Mouse (Mus musculus) layer of hippocampus, postnatal 36 days (tissue): ENCODE measurements around the gene Pccb. TPM values are rescaled to one million over a fixed set of nuclear protein-coding genes. Genes with fewer than 3 reads are reported as not detected.
A peak's percentile ranks its signal among the peaks of the same experiment; 100 is the strongest.

ENCODE experiments used
- DNase-seq, 2 experiments: peaks; one replicate each; pipeline ENCODE4 v3.0.0; 2022
- total RNA-seq, 2 experiments: library from RNA; stranded (reverse); gene quantifications; 2 replicates each; pipeline ENCODE4 v1.2.3; 2021

Pccb gene
- total RNA-seq: 10 to 100 TPM; 43.0 to 43.3 TPM

DNA sequence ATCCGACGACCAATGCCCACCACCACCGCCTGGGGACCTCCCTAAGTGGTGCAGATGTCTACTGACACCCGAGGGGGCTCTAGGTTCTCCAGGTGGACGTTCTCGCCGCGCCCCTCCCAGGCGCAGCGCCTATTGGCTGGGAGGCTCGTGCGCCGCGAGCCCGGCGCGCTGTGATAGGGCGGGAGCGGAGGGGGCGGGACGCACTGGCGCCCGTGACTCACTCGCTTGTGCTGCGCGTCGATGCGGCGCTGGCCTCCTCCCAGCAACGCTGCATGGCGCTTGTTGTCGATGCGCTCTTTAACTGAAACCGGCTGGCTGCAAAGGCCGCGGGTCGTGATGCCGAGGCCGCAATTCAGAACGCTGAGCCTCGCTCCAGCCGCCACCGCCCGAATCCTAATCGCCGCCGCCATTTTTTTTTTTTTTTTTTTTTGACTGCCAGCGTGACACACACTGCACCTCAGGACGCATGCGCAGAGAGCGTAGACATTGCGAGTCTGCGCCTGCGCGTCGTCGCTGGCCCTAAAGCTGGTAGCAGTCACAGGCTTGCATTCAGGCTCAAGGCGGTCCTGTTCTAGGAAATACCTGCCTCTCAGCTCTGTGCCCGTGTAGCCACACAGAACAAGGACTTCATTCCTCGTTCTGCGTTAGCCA, at the start of gene Pccb:
Pccb (minus strand) TSS at position 451 of the 651 bp plus-strand sequence.
- DNase-seq: peak; percentile 91 to 92

DNA sequence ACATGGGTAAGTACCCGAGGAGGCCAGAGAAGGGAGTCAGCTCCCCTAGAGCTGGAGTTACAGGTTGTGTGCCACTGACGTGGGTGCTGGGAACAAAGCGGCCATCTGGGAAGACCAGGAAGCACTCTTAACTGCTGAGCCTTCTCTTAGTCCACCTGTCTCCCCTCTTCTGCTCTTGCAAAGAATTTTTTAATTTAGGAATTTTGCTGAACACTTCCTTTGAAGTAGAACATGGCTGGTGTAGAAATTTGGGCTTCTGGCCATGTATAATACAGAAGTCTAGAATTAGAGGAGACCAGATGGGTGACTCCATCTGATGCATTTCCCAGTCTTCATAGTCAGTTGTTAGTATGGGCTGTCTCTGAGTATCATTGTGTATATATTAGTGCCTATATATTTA, 49.0 kb upstream of the Pccb start:
- peak in 1 of 2 experiments; percentile 37 for DNase-seq

DNA sequence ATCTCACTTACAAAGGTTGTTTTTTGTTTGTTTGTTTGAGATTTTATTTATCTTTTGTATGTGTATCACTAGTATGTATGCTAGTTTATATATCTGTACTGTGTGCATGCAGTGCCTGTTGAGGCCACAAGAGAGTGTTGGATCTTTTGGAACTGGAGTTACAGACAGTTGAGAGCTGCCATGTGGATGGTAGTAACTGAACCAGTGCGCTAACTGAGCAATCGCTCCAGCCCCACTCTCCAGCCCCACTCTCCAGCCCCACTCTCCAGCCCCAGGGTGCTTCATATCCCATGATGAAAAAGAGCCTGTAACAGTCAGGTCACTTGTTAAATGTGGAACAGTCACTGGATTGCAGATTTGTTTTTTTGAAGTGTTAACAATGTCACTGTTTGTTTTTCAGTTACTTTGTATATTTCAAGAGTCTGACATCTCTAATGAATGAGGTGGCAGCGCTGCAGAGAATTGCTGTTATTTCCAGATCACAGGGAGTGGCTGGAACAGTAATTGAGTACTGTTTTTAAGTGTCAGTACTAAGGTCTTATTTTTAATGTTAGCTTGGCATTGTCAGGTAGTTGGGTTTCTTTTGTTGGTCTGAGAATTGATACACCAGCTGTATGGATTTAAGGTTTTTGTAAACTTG, 45.5 kb upstream of the Pccb start:
- no peak for DNase-seq

DNA sequence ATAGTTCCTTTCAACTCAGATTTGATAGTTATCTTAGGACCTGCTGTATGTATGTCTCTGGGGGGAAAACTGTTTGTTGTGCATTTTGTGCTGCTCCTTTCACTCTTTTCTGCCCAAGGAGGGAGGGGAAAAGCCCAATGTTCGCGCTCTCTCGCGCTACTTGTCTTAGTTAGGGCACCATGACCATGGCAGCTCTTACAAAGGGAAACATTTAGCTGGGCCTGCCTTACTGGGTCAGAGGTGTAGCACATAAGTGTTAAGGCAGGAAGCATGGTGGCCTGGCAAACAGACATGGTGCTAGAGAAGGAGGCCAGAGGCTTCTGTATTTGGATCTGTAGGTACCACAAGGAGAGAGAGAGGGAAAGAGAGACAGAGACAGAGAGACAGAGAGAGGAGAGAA, 43.9 kb upstream of the Pccb start:
- no peak for DNase-seq

DNA sequence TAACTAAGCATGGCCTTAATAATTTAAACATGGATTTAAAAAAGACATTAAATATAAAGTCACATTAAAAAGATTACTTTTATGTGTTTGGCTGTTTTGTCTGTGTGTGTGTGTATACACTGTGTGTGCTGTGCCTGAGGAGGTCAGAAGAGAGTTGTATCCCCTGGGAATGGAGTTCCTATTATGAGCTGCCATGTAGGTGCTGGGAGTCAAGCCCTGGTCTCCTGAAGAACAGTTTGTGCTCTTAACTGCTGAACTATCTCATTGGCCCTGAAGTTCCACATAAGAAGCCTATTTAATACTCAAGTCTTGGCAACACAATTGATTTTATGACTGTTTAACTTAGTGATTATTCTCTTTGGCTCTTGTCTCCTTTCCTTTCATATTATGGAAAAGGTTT, 42.8 kb upstream of the Pccb start:
- no peak for DNase-seq

DNA sequence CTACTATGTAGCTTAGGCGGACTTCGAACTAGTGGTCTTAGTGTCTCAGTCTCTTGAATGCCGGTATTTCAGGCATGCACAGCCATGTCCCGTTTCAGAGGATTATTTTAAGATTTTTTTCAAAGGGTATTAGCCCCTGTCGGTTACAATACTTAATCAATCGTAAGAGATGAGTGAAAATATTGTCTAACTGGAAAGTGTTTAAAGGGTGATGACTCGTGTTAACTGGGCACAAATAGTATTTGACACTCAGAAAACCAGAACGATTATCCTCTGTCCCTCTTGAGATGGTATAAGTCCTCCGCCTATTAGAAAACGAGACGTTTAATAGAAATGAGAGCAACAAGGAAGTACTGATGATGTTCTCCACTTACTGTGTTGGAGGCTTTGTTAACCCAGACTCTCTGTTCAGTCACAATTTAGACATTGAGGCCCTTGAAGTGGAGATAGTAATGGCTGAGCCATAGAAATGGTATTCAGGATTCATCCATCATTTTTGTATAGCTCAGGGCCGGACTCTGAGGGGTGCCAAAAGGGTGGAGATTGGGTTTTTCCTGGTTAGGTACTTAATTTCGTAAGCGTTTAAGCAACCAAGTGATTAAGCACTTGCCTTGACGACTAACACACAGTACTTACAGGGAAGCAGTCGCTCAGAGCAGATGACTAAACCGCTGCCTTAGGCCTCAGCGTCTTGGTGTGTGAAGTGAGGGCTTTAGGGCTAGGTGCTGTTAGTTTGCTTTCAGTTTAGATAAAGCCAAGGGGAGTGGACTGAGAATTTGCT, 41.6 kb upstream of the Pccb start:
- DNase-seq: no peak

DNA sequence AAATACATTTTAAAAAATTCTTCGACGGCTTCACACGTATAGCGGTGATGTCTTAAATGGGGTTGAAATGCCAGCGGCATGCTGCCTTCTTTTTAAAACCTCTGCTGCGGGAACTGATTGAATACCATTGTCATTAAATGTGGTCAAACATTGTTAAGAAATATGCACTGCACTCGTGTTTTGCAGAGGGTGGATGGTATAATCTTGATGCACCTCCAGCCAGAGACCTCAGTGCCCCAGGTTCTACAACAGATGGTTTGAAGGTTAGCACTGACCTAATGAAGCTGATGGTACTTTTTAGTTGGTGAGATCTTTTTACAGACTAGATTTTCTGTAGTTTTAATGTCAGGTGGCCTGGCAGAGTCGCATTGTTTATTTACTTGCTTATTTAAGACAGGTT, 41.0 kb upstream of the Pccb start:
- no peak for DNase-seq

DNA sequence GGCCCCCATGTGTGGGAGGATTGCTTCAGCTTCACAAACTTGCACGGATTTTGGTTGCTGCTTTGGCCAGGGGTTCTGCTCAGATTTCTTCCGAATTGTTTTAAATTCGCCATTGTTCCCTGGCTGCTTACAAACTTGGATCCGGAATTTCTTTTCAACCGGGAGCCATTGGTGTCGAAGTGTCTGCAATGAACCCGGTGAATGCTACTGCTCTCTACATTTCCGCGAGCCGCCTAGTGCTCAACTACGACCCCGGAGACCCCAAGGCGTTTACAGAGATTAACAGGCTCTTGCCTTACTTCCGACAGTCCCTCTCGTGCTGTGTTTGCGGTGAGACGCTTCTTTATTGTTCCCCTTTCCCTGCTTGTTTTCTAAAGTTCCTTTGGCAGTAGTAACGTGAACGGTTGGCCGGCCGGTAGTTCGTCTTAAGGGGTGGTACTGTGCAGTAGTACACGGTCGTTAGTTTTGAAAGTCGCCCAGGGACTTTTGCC, 40.4 kb upstream of the Pccb start:
- DNase-seq: no peak

DNA sequence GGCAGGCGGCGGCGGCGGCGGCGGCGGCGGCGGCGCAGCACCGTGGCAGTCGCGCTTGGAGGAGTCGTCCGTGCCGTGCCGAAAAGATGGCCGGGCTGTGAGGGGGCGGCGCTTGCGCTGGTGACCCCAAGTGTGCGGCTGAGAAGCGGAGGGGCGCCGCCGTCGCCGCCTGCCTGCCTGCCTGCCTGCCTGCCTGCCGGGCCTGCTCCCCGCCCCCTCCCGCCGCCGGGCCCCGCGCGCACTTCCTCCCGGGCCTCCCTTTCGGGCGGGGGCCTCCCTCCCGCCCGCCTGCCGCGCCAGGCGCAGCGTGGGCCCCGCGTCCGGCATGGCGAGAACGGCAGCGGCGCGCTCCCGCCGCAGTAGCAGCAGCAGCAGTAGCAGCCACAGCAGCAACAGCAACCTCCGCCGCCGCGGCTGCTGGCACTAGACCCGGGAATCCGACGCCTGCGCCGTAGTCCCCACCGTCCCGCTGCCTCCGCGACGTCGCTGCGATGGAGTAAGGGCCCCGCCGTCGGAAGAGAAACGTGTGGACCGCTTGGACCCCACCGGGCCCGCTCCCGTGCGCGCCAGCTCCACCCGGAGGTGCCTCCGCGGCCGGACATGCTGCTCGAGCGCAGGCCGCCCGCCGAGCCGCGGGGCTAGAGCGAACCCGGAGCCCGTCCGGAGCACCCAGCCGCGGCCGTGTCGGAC, 39.8 kb upstream of the Pccb start:
- peak; percentile 82 to 85 for DNase-seq

DNA sequence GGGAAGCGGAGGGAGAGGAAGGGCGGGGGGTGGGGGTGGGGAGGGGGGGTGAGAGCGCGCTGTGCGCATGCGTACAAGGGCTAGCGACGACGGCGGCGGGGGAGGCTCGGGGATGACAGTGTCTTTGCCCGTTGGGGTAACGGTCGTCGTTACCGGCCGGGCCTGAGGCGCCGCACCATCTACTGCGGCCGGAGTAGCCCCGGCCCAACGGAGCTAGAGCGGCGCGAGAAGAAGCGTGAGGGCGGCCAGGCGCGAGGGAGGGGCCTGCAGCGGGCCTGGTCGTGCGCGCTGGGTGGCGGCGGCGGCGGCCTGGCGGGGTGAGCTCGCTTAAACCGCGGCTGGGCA, 39.3 kb upstream of the Pccb start, which contains the start of gene Msl2:
Msl2 (plus strand) TSS at position 115 of the 345 bp plus-strand sequence.
- DNase-seq: no peak

DNA sequence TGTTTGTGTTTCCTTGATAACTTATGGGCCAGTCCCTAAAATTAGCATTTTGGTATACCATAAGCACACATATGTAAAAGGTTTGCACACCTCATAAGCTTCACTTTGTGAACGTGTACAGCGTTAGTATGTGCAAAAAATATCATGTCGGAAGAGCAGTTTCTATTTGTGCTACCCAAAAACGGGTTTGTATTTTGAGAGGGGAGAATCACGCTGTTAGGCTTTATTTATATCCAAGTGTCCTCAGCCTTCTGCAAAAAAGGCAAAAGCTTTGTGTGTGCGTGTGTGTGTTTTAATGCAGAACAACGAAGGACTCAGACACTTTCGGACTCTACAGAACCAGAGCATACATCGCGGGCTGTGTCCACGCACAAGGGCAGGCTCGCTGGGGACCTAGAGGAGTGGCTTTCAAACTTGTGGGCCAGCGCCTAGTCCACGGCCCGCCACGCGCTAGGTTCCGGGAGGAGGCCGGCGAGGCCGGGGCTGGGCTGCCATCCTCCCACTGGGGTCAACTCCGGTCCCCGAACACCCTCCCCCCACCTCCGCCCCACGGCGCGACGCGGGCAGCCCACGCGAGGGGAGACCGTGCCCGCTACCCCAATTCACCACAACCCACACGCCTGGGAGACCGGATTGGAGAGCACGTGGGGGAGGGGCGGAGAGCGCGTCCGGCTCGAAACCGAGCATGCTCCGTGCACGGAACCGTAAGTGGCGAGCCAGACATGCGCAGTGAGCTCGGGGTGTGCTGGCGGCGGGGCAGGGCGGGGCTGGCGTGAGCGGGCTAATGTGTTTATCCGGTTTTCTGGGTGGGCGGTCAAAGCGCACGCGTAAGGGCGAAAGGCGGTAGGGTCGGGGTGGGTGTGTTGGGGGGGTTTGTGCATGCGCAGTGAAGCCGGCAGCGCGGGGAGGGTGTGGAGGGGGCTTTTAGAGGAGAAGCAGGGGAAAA, 38.6 kb upstream of the Pccb start:
- DNase-seq: peak; percentile 99

DNA sequence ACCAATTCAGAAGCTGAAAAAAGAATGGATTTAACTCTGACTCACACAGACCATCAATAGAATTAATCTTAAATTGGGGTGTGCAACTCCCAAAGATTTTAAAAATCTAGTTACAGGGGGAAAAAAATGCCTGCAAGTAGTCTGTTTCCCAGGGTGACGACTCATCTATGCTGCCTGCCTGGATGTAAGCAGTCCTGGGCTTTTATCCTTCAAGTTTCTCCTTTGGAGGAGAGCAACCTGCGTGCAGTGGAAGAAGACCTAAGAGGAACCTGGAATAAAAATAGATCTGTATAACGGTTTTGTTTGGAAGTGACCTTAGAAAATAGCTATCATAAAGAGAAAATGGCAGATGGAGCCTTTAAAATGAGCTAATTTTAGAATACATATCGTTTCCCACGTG, 37.8 kb upstream of the Pccb start:
- DNase-seq: no peak

DNA sequence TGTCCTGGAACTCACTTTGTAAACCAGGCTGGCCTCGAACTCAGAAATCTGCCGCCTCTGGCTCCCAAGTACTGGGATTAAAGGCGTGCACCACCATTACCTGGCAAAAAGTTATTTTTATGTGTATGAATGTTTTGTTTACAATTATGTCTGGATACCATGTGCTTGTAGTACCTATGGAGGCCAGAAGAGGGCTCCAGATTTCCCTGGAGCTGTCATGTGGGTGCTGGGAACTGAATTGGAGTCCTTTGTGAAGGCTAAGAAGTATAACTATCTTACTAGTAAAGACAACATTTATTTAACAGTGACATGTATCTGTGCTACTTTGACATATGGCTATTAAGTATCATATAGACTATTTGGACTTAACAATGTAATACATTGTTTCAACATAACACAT, 35.1 kb upstream of the Pccb start:
- no peak for DNase-seq

DNA sequence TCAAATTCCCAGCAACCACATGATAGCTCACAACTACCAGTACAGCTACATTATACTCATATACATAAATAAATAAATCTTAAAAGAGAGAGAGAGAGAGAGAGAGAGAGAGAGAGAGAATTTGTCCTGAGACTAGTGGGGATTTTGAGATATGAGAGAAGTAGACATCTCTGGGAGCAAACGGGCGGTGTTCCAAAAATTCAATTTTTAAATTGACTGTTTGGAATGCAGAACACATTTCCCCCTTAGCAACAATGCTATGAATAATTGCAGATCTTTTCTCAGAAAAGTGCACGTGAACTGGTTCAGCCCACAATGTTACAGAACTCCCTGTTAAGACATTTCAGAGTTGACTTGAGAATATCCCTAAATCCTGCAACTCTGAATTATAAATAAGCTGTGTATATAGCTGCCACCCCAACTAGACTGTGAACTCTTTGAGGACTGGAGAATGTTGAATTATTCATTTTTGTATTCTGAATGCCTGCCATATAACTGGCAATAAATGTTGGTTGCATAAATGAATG, 30.4 kb upstream of the Pccb start:
- DNase-seq: no peak

DNA sequence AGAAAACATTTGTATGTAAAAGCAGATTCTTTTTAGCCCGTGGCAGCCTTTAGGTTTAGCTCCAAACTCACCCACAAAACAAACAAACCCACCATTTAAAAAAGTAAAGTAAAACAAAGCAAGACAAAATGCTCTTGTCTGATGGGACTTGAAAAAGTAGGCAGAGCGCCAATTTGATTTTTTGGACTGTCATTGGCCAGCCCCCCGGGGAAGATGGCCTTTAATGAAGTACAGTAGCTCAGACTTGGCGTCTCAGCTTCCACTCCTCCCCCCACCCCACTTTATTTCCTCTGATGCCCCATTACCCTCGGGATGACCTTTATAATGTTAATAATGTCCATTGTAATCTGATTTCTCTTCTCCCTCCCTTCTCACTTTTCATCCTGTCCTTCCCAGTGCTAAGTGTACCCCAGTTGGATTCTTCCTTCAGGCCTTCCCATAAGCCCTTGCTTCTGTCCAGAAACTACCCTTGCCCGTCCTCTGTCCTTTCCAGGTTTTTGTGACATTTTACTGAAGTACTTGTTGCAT, 27.6 kb upstream of the Pccb start:
- no peak for DNase-seq

DNA sequence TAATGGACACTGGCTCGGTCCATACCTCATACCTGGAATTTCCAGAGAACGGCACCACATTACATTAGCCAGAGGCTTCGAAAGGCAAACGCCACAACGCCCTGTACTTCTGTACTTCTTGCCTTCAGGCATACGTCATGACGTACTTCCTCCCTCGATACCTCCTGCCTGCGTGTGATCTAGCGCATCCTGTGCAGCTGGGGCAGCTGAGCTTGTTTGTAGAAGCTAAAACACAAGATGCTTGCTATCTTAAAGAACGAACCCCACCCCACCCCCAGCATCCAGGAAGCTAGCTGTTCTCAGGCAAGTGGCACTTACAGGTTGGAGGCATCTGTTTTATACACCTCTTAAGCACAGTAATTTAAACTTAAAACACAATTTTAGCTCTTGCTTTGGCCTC, 26.3 kb upstream of the Pccb start:
- DNase-seq: no peak

DNA sequence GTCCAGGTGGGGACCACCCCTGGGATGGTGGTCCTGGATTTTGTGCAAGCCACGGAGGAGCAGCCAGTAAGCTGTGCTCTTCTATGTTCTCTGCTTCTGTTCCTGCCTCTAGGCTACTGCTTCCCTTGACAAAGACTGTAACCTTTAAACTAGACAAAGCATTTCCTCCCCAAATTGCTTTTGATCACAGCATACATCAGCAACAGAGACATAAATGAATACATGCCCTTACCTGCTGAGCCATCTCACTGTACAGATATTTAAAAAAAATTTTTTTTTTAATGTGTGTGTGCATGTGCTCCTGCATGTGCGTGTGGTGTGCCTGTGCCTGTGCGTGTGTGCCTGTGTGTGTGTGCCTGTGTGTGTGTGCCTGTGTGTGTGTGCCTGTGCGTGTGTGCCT, 22.5 kb upstream of the Pccb start:
- DNase-seq: no peak

DNA sequence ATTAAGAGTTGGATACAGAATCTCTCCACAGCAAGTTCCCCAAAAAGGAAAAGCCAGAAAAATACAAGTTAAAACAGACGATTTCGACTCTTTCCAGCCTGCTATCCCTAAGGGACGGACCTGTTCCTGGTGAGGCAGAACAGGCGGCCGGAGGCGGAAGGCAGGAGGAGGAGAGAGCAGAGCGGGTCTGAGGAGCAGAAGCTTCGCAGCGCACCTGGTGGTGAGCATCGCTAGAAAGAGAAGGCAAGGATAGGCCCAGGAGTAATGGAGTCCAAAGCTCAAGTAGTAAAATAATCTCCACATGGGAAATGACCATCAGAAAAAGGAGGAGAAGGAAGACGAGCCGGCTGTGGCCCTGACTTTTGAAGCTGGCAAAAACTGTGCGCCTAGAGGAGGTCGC, 18.6 kb upstream of the Pccb start:
- DNase-seq: no peak

DNA sequence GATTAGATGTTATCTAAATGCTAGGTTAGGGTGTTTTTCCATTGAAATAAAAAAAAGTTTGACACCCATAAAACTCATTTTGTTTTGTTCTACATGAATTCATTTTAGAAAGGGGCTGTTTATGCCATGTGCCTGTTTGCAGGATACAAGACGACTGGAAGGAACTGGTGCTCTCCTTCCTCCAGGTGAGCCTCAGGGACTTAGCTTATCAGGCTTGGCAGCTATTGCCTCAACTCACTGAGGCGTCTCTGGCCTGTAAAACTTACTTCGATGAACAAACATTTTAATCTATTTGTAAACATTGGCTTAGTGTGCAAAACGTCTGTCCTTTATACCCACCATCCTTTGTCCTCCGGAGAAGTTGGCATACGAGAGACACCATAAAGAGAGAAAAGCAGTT, 18.0 kb upstream of the Pccb start:
- DNase-seq: no peak

DNA sequence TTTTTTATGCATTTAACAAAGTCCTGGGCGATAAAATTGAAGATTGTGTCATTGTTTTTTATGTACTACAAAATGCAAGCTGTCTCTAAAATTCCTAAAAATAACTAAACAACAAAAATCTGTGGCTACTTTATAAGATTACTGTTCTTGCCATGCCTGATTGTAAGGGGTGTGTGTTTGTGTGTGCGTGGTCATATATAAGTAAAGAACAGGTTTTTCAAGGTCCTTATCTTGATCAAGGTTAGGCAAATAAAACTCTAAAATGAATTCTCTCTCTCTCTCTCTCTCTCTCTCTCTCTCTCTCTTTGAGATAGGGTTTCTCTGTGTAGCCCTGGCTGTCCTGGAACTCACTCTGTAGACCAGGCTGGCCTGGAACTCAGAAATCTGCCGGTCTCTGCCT, 17.3 kb upstream of the Pccb start:
- no peak for DNase-seq

DNA sequence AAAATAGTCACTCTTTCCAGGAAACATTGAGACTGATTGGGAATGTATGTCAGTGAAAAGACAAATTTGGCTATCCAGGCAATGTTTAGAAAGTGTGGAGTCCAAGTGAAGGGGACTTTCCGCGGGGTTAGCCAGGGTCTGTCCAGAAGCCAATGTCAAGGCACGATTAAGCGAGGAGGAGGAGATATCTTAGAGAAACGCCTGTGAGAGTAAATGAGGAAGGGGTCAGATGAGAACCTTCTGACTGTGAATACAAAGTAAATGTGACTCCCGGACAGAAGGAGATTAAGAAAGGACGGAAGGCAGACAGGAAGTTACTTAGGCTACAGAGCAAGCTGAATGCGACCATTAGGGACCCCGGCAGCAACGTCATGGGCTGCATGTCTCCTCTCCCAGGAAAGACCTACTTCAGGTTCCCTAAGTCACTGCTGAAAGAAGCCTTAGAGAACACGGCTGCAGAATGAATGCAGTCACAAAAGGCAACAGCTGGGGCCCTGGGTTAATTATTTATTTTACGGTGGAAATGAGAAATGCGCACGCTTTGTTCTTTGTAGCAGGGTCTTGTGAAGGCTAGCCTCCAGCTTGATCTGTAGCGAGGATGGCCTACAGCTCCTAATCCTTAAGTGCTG, 11.1 kb upstream of the Pccb start:
- DNase-seq: no peak
